Mouse (Mus musculus) small intestine, adult 2 months (tissue): ENCODE measurements at regions not wholly inside any gene's neighbourhood (a gene's known extent, or its start where the extent isn't known, plus 50 kb on each side); places are given as distances from the start of the nearest gene placed in this dataset.

Source experiments
- CTCF ChIP-seq: fragments of 200-500 bp; IDR thresholded peaks from 2 replicates; pipeline ENCODE4 v1.5.1; 2012; ENCODE audit warnings: low read depth, mild to moderate bottlenecking, control low read depth, inconsistent platforms, low read length, moderate library complexity, mixed read lengths; ENCODE audit not compliant: insufficient replicate concordance, insufficient read length; ENCODE audit errors: extremely low read depth
- POLR2A ChIP-seq: fragments of 200-500 bp; IDR thresholded peaks from 2 replicates; pipeline ENCODE4 v1.6.1; 2012; ENCODE audit warnings: low read depth, mild to moderate bottlenecking, control low read depth, inconsistent platforms, low read length, moderate library complexity

DNA sequence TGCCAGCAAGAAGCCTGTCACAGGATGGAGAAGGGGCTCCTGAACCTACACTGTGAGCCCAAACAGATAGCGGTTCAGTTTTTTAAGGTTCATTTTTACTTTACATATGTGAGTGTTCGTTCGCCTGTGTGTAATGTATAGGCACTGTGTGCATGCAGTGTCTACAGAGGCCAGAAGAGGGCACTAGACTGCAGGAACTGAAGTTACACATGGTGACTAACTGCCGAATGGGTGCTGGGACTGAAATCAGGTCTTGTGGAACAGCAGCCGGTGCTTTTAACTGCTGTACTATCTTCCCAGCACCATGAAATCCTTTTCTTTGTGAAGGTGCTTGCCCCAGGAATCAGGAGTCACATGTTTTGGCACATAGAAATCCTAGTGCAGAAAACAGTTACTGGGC, 256.1 kb upstream of the Gadl1 start:
- no peak for TF ChIP-seq POLR2A
- no peak for TF ChIP-seq CTCF
